Mouse (Mus musculus): Measurements from ENCODE around the gene Svs5.

Svs5 gene

GRCm38 (mm10) chr2:164377478-164378426 is 45.2 kb downstream of the Svs5 start:
- DNase-seq (ENCODE audit: low read depth), result no peak

DNA sequence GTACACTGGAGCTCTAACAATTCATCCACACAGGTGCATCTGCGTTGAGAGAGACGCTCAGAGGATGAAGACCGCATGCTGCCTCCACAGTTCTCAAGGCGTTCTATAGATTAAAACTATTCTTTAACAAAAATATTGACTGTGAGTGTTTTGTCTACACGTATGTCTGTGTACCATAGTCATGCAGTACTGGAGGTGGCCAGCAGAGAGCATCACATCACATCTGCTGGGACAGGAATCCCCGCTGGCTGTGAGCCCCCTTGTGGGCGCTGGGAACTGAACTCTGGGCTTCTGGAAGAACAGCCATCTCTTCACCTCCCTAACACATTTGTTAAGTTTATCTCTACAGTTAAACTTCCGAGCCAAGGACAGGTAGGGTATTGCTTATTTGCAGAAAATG is 49.2 kb downstream of the Svs5 start:
- DNase-seq (ENCODE audit: low read depth), result peak; percentile 57

DNA sequence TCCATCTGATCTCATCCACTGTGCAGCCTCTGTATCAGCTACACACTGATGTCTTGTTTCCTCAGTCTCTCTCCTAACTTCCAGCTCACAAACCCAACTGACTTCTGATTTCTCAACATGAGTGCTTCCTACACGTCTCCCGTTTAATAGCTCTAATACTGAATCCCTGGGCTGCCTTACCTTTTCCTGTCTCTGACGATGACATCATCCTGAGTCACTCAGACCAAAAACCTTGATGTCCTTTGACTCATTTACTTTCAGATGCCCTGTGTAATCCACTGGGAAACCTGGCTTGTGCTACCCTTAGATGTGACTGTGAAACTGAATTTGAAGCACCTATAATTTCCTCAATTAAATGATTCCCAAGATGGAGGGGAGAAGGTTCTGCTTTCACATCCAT is 50.4 kb downstream of the Svs5 start:
- peak; percentile 73 for DNase-seq (ENCODE audit: low read depth)
